Mouse (Mus musculus) MEL (cell line): Measurements from ENCODE around the gene Gng12. TPM values are rescaled to one million over a fixed set of nuclear protein-coding genes. Genes with fewer than 3 reads are reported as not detected.

Experiments used
- DNase-seq: peaks from one replicate; pipeline ENCODE4 v3.0.0; 2011; ENCODE audit warnings: low read depth, low spot score
- H3K27ac ChIP-seq: 2 replicates; pipeline ENCODE4 v1.5.1; 2012; ENCODE audit warnings: low read depth, mild to moderate bottlenecking, control low read depth, low read length, moderate library complexity; ENCODE audit not compliant: control insufficient read depth
- H3K27me3 ChIP-seq, 2 experiments: fragments of 150-350 bp in 1 of 2; sonication (generic) in 1 of 2; 2 replicates each; pipeline ENCODE4 v1.6.1; 2012; ENCODE audit warnings: low read length in 2 of 2, mild to moderate bottlenecking in 2 of 2, improper control_type of control experiment in 1 of 2, moderate library complexity in 1 of 2; ENCODE audit not compliant: insufficient read depth in 2 of 2, control insufficient read depth in 1 of 2
- H3K36me3 ChIP-seq, 2 experiments: 2 replicates each; pipeline ENCODE4 v1.6.1; 2012 to 2014; ENCODE audit warnings: low read length in 2 of 2, improper control_type of control experiment in 1 of 2, inconsistent platforms in 1 of 2, mild to moderate bottlenecking in 1 of 2; ENCODE audit not compliant: insufficient read depth in 2 of 2, control insufficient read depth in 1 of 2
- H3K4me1 ChIP-seq, 2 experiments: fragments of 150-350 bp in 1 of 2; sonication (generic) in 1 of 2; 2 replicates each; pipeline ENCODE4 v1.6.1; 2012; ENCODE audit warnings: low read length in 2 of 2, improper control_type of control experiment in 1 of 2, mild to moderate bottlenecking in 1 of 2; ENCODE audit not compliant: insufficient read depth in 2 of 2, control insufficient read depth in 1 of 2
- H3K4me3 ChIP-seq, 2 experiments: fragments of 150-350 bp in 1 of 2; sonication (generic) in 1 of 2; 2 replicates each; pipeline ENCODE4 v1.5.1; 2012; ENCODE audit warnings: low read depth in 2 of 2, low read length in 2 of 2, mild to moderate bottlenecking in 2 of 2, moderate library complexity in 2 of 2, control low read depth in 1 of 2, improper control_type of control experiment in 1 of 2; ENCODE audit not compliant: control insufficient read depth in 1 of 2, insufficient read depth in 1 of 2
- H3K79me2 ChIP-seq: 2 replicates; pipeline ENCODE4 v1.6.1; 2012; ENCODE audit warnings: mild to moderate bottlenecking, low read length, moderate library complexity; ENCODE audit not compliant: control insufficient read depth, poor library complexity, insufficient read depth
- H3K9ac ChIP-seq: 2 replicates; pipeline ENCODE4 v1.6.1; 2012; ENCODE audit warnings: low read depth, mild to moderate bottlenecking, control low read depth, low read length, moderate library complexity; ENCODE audit not compliant: control insufficient read depth, poor library complexity, severe bottlenecking
- H3K9me3 ChIP-seq: fragments of 150-350 bp; sonication (generic); replicated peaks from 2 replicates; pipeline ENCODE4 v1.6.1; 2012; ENCODE audit warnings: mild to moderate bottlenecking, low read length, improper control_type of control experiment, moderate library complexity; ENCODE audit not compliant: insufficient read depth
- BHLHE40 ChIP-seq: IDR thresholded peaks from 2 replicates; pipeline ENCODE4 v1.6.1; 2012; ENCODE audit warnings: low read depth, mild to moderate bottlenecking, inconsistent platforms, low read length, improper control_type of control experiment, borderline replicate concordance
- CHD1 ChIP-seq: IDR thresholded peaks from 2 replicates; pipeline ENCODE4 v1.6.1; 2012; ENCODE audit warnings: low read depth, mild to moderate bottlenecking, inconsistent platforms, low read length, improper control_type of control experiment
- CHD2 ChIP-seq: IDR thresholded peaks from 2 replicates; pipeline ENCODE4 v1.6.1; 2011; ENCODE audit warnings: low read length, improper control_type of control experiment
- CTCF ChIP-seq, 3 experiments: IDR thresholded peaks in 2 of 3; conservative IDR thresholded peaks in 1 of 3; 2 replicates each; pipeline ENCODE4 v1.5.1; 2011 to 2012; ENCODE audit warnings: low read length in 3 of 3, low read depth in 2 of 3, mild to moderate bottlenecking in 2 of 3, improper control_type of control experiment in 1 of 3, inconsistent platforms in 1 of 3, mixed read lengths in 1 of 3, moderate library complexity in 1 of 3; ENCODE audit not compliant: control insufficient read depth in 1 of 3, insufficient read depth in 1 of 3, poor library complexity in 1 of 3, severe bottlenecking in 1 of 3
- EP300 ChIP-seq, 2 experiments: IDR thresholded peaks; 2 replicates each; pipeline ENCODE4 v1.6.1; 2011; ENCODE audit warnings: improper control_type of control experiment in 2 of 2, low read length in 2 of 2, low read depth in 1 of 2, mild to moderate bottlenecking in 1 of 2
- ETS1 ChIP-seq: IDR thresholded peaks from 2 replicates; pipeline ENCODE4 v1.6.1; 2012; ENCODE audit warnings: low read depth, mild to moderate bottlenecking, inconsistent platforms, low read length, improper control_type of control experiment, moderate library complexity
- GABPA ChIP-seq: IDR thresholded peaks from 2 replicates; pipeline ENCODE4 v1.6.1; 2012; ENCODE audit warnings: low read depth, mild to moderate bottlenecking, inconsistent platforms, low read length, improper control_type of control experiment, moderate library complexity
- GATA1 ChIP-seq: IDR thresholded peaks from 2 replicates; pipeline ENCODE4 v1.6.1; 2011; ENCODE audit warnings: low read depth, low read length, improper control_type of control experiment
- KAT2A ChIP-seq: conservative IDR thresholded peaks from 2 replicates; pipeline ENCODE4 v1.6.1; 2012; ENCODE audit warnings: low read depth, low read length, improper control_type of control experiment, inconsistent platforms
- MAFK ChIP-seq: IDR thresholded peaks from 2 replicates; pipeline ENCODE4 v1.6.1; 2011; ENCODE audit warnings: low read depth, mild to moderate bottlenecking, low read length, improper control_type of control experiment, borderline replicate concordance
- MAZ ChIP-seq: IDR thresholded peaks from 2 replicates; pipeline ENCODE4 v1.6.1; 2012; ENCODE audit warnings: low read depth, mild to moderate bottlenecking, inconsistent platforms, low read length, improper control_type of control experiment
- MEF2A ChIP-seq: IDR thresholded peaks from 2 replicates; pipeline ENCODE4 v1.6.1; 2014; ENCODE audit warnings: low read depth, mild to moderate bottlenecking, inconsistent platforms, low read length, improper control_type of control experiment; ENCODE audit not compliant: poor library complexity, insufficient replicate concordance, severe bottlenecking; ENCODE audit errors: extremely low read depth
- MXI1 ChIP-seq: IDR thresholded peaks from 2 replicates; pipeline ENCODE4 v1.6.1; 2011; ENCODE audit warnings: mild to moderate bottlenecking, low read depth, low read length, improper control_type of control experiment
- MYB ChIP-seq: IDR thresholded peaks from 2 replicates; pipeline ENCODE4 v1.6.1; 2011; ENCODE audit warnings: mild to moderate bottlenecking, low read depth, low read length, improper control_type of control experiment
- NELFE ChIP-seq: IDR thresholded peaks from 2 replicates; pipeline ENCODE4 v1.6.1; 2011; ENCODE audit warnings: low read depth, low read length, improper control_type of control experiment
- NRF1 ChIP-seq: IDR thresholded peaks from 2 replicates; pipeline ENCODE4 v1.6.1; 2014; ENCODE audit warnings: low read depth, mild to moderate bottlenecking, inconsistent platforms, low read length, improper control_type of control experiment, moderate library complexity; ENCODE audit not compliant: poor library complexity, insufficient read depth, severe bottlenecking
- POLR2A ChIP-seq, 2 experiments: IDR thresholded peaks; 2 replicates each; pipeline ENCODE4 v1.6.1; 2011 to 2012; ENCODE audit warnings: low read length in 2 of 2, mild to moderate bottlenecking in 2 of 2, control low read depth in 1 of 2, improper control_type of control experiment in 1 of 2, low read depth in 1 of 2, moderate library complexity in 1 of 2; ENCODE audit not compliant: control insufficient read depth in 1 of 2, insufficient read depth in 1 of 2, poor library complexity in 1 of 2
- POLR2AphosphoS2 ChIP-seq: IDR thresholded peaks from 2 replicates; pipeline ENCODE4 v1.6.1; 2011; ENCODE audit warnings: low read length, improper control_type of control experiment
- POLR2AphosphoS5 ChIP-seq: IDR thresholded peaks from 2 replicates; pipeline ENCODE4 v1.6.1; 2012; ENCODE audit warnings: low read depth, borderline replicate concordance, mild to moderate bottlenecking, inconsistent platforms, low read length, moderate library complexity, mixed read lengths
- RAD21 ChIP-seq: IDR thresholded peaks from 2 replicates; pipeline ENCODE4 v1.6.1; 2011; ENCODE audit warnings: mild to moderate bottlenecking, low read depth, low read length, improper control_type of control experiment
- RCOR1 ChIP-seq: IDR thresholded peaks from 2 replicates; pipeline ENCODE4 v1.6.1; 2012; ENCODE audit warnings: low read depth, mild to moderate bottlenecking, inconsistent platforms, low read length, improper control_type of control experiment
- SIN3A ChIP-seq: IDR thresholded peaks from 2 replicates; pipeline ENCODE4 v1.6.1; 2012; ENCODE audit warnings: low read length, improper control_type of control experiment, inconsistent platforms
- SMC3 ChIP-seq: IDR thresholded peaks from 2 replicates; pipeline ENCODE4 v1.6.1; 2011; ENCODE audit warnings: low read depth, low read length, improper control_type of control experiment
- TBP ChIP-seq: IDR thresholded peaks from 2 replicates; pipeline ENCODE4 v1.8.0; 2011; ENCODE audit warnings: low read depth, low read length, improper control_type of control experiment
- TCF12 ChIP-seq: IDR thresholded peaks from 2 replicates; pipeline ENCODE4 v1.6.1; 2014; ENCODE audit warnings: low read depth, mild to moderate bottlenecking, inconsistent platforms, low read length, improper control_type of control experiment, moderate library complexity
- USF1 ChIP-seq: IDR thresholded peaks from 2 replicates; pipeline ENCODE4 v1.6.1; 2014; ENCODE audit warnings: low read depth, mild to moderate bottlenecking, inconsistent platforms, low read length, improper control_type of control experiment, moderate library complexity
- USF2 ChIP-seq, 2 experiments: IDR thresholded peaks; 2 replicates each; pipeline ENCODE4 v1.6.1; 2011 to 2012; ENCODE audit warnings: improper control_type of control experiment in 2 of 2, low read length in 2 of 2, borderline replicate concordance in 1 of 2, inconsistent platforms in 1 of 2, low read depth in 1 of 2, mild to moderate bottlenecking in 1 of 2; ENCODE audit not compliant: insufficient read depth in 1 of 2
- ZC3H11A ChIP-seq: IDR thresholded peaks from 2 replicates; pipeline ENCODE4 v1.6.1; 2012; ENCODE audit warnings: low read depth, mild to moderate bottlenecking, inconsistent platforms, low read length, improper control_type of control experiment
- ZMIZ1 ChIP-seq: IDR thresholded peaks from 2 replicates; pipeline ENCODE4 v1.6.1; 2012; ENCODE audit warnings: low read depth, mild to moderate bottlenecking, inconsistent platforms, low read length, improper control_type of control experiment, moderate library complexity
- ZNF384 ChIP-seq: IDR thresholded peaks from 2 replicates; pipeline ENCODE4 v1.6.1; 2012; ENCODE audit warnings: low read depth, mild to moderate bottlenecking, inconsistent platforms, low read length, improper control_type of control experiment
- polyA plus RNA-seq, 2 experiments: library from polyadenylated mRNA; stranded (reverse) in 1 of 2; unstranded in 1 of 2; fragments of >175 nt in 1 of 2; fragments of >200 nt in 1 of 2; gene quantifications; 2 replicates each; pipeline versions ENCODE4 v1.2.1 to v1.2.4; 2012; ENCODE audit warnings: low replicate concordance in 2 of 2, low read depth in 1 of 2; ENCODE audit not compliant: insufficient read length in 2 of 2, insufficient read depth in 1 of 2, missing spikeins in 1 of 2
- total RNA-seq: library from RNA; depleted of rRNA; stranded (reverse); fragments of 300-350 nt; gene quantifications from 2 replicates; pipeline ENCODE4 v1.2.3, GENCODE M21; 2012

The Gng12 gene
- total and polyA plus RNA-seq, 3 experiments = 16.8 to 44.0 TPM; not detected in 1

GRCm38 (mm10) chr6:67045424-67045823, 149.2 kb downstream of the Gng12 start:
- Histone ChIP-seq H3K4me1 (peaks cover 11 to 13% of the 10 kb centered on the region in 2 experiments), H3K36me3 (peaks cover 0 to 31% of the 10 kb centered on the region in 2 experiments; a peak in 2 of 4 replicates), H3K27me3 (no peaks in the 10 kb centered on the region), H3K9ac (peak overlapping the region; percentile 26; the same call in 1 of the 2 replicates), H3K79me2 (no peaks in the 10 kb centered on the region), H3K27ac (peak overlapping the region; percentile 27; the same call in 1 of the 2 replicates), H3K4me3 (no peak overlapping the region), H3K9me3 (no peaks in the 10 kb centered on the region)
- DNase-seq = peak; percentile 65
- TF ChIP-seq TBP = peak; percentile 42; the same call in 1 of the 2 replicates
- peak in 1 of 2 experiments; percentile 36; a peak in 1 of 4 replicates for TF ChIP-seq EP300 (IDR thresholded peaks at IDR 0.05; ENCODE audit: low read depth in 1 of 2, low read length in 2 of 2)
- TF ChIP-seq MXI1 = 0 out of 2 replicates have a peak, but pooled peaks have one; percentile 12
- TF ChIP-seq GATA1 = peak; percentile 75
- no peak for TF ChIP-seq USF2 (IDR thresholded peaks at IDR 0.05; ENCODE audit: borderline replicate concordance in 1 of 2, insufficient read depth in 1 of 2, low read depth in 1 of 2, low read length in 2 of 2)
- no peak for TF ChIP-seq ZC3H11A
- peak; percentile 91 for TF ChIP-seq ETS1
- no peak for TF ChIP-seq RAD21

- Histone ChIP-seq H3K9ac (no peak overlapping the region), H3K9me3 (no peaks in the 10 kb centered on the region), H3K27me3 (no peaks in the 10 kb centered on the region), H3K36me3 (peaks cover 0 to 31% of the 10 kb centered on the region in 2 experiments; a peak in 2 of 4 replicates), H3K79me2 (no peaks in the 10 kb centered on the region), H3K27ac (peak overlapping the region; percentile 12), H3K4me3 (no peak overlapping the region), H3K4me1 (peaks cover 11 to 13% of the 10 kb centered on the region in 2 experiments)
- DNase-seq = peak; percentile 60
- TF ChIP-seq ZMIZ1 (no peak), ZC3H11A (no peak), BHLHE40 (no peak), GATA1 (peak; percentile 90), USF1 (no peak), ETS1 (peak; percentile 87), MAZ (no peak), POLR2A (IDR thresholded peaks at IDR 0.05; ENCODE audit: control insufficient read depth in 1 of 2, insufficient read depth in 1 of 2, low read depth in 1 of 2, low read length in 2 of 2, poor library complexity in 1 of 2) (no peak), RCOR1 (peak; percentile 88), MAFK (no peak), EP300 (IDR thresholded peaks at IDR 0.05; ENCODE audit: low read depth in 1 of 2, low read length in 2 of 2) (peak; percentile 81 to 84), POLR2AphosphoS2 (no peak), USF2 (IDR thresholded peaks at IDR 0.05; ENCODE audit: borderline replicate concordance in 1 of 2, insufficient read depth in 1 of 2, low read depth in 1 of 2, low read length in 2 of 2) (no peak), MEF2A (no peak), POLR2AphosphoS5 (no peak), MYB (peak; percentile 36), CHD1 (no peak), ZNF384 (no peak), TBP (no peak), SMC3 (no peak), KAT2A (no peak), CHD2 (no peak), CTCF (IDR thresholded peaks at IDR 0.05 in 2 of 3, conservative IDR thresholded peaks at IDR 0.05 in 1 of 3; ENCODE audit: control insufficient read depth in 1 of 3, insufficient read depth in 1 of 3, low read depth in 2 of 3, low read length in 3 of 3, poor library complexity in 1 of 3, severe bottlenecking in 1 of 3) (no peak), GABPA (peak; percentile 55; the same call in 1 of the 2 replicates), TCF12 (peak; percentile 85), SIN3A (peak; percentile 79), NELFE (no peak), NRF1 (no peak)
Measured at GRCm38 (mm10) chr6:67046937-67047336, 150.7 kb downstream of the Gng12 start.
